Mouse (Mus musculus) c-Kit-positive CD71-positive TER-119-negative erythroid progenitor cells, embryonic 14.5 days (primary cell): ENCODE measurements around the gene Fap.

Experiments used
- DNase-seq: peaks from one replicate; pipeline ENCODE4 v3.0.0-alpha.2; 2013; ENCODE audit warnings: low read depth

The Fap gene

GRCm38 (mm10) chr2:62573753-62574159 lies at the start of gene Fap:
TSS of gene Fap (minus strand) at chr2:62574075.
- DNase-seq = no peak

- no peak for DNase-seq
Measured at GRCm38 (mm10) chr2:62623024-62623441, 49.2 kb upstream of the Fap start.

GRCm38 (mm10) chr2:62619679-62620078 lies 45.8 kb upstream of the Fap start:
- DNase-seq = no peak

- peak; percentile 76 for DNase-seq
Measured at GRCm38 (mm10) chr2:62618934-62619341, 45.1 kb upstream of the Fap start.

GRCm38 (mm10) chr2:62613133-62613532 lies 39.3 kb upstream of the Fap start:
- DNase-seq = no peak

GRCm38 (mm10) chr2:62606205-62606604 lies 32.3 kb upstream of the Fap start:
- no peak for DNase-seq

GRCm38 (mm10) chr2:62603530-62603929 lies 29.7 kb upstream of the Fap start:
- DNase-seq = no peak

GRCm38 (mm10) chr2:62596586-62596985 lies 22.7 kb upstream of the Fap start:
- DNase-seq = no peak

GRCm38 (mm10) chr2:62594491-62594890 lies 20.6 kb upstream of the Fap start:
- DNase-seq = no peak

- DNase-seq = no peak
Measured at GRCm38 (mm10) chr2:62591555-62591954, 17.7 kb upstream of the Fap start.

GRCm38 (mm10) chr2:62589333-62589732 lies 15.5 kb upstream of the Fap start:
- DNase-seq = no peak

- no peak for DNase-seq
Measured at GRCm38 (mm10) chr2:62585769-62586168, 11.9 kb upstream of the Fap start.

GRCm38 (mm10) chr2:62574962-62575361 lies 1.1 kb upstream of the Fap start:
- DNase-seq = no peak

- no peak for DNase-seq
Measured at GRCm38 (mm10) chr2:62574250-62574649, 375 bp upstream of the Fap start.

- no peak for DNase-seq
Measured at GRCm38 (mm10) chr2:62573099-62573752, 649 bp downstream of the Fap start.

- DNase-seq = no peak
Measured at GRCm38 (mm10) chr2:62564687-62565086, 9.2 kb downstream of the Fap start.

GRCm38 (mm10) chr2:62562661-62563485 lies 11.0 kb downstream of the Fap start:
- DNase-seq = no peak

- DNase-seq = no peak
Measured at GRCm38 (mm10) chr2:62557417-62557816, 16.5 kb downstream of the Fap start.

GRCm38 (mm10) chr2:62556349-62556748 lies 17.5 kb downstream of the Fap start:
- DNase-seq = no peak

- no peak for DNase-seq
Measured at GRCm38 (mm10) chr2:62549659-62550058, 24.2 kb downstream of the Fap start.

- no peak for DNase-seq
Measured at GRCm38 (mm10) chr2:62549131-62549530, 24.7 kb downstream of the Fap start.

- DNase-seq = no peak
Measured at GRCm38 (mm10) chr2:62548104-62548503, 25.8 kb downstream of the Fap start.

GRCm38 (mm10) chr2:62535483-62535882 lies 38.4 kb downstream of the Fap start:
- no peak for DNase-seq
